Mouse (Mus musculus) embryo, embryonic 9.5 days (tissue): Measurements from ENCODE around the gene Snd1.
"Not testable (repeated sequence)": the region's sequence is repeated elsewhere in the genome, so short reads cannot be mapped to it uniquely, and the experiment has no call there.

ENCODE experiments used
- DNase-seq: peaks from one replicate; pipeline ENCODE4 v3.0.0-alpha.2; 2017; ENCODE audit errors: extremely low spot score

The Snd1 gene

DNA sequence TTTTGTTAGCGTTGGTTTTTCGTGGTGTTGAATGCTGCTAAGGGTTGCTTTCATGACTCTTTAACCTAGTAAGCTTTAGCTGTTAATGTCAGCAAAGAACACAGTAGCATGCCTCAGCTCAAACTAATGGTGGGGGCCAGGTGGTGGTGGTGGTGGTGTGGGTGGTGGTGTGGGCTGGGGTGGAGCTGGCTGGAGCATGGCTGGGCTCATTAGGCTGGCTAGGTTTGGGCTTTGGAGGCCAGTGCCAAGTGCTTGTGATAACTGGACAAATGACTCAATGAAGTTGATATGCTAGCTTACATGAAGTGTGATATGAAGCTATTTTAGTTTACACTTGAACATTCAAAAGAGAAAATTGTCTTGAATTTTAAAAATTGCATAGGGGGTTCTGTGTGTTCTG, 11.1 kb downstream of the Snd1 start:
- DNase-seq, result no peak

DNA sequence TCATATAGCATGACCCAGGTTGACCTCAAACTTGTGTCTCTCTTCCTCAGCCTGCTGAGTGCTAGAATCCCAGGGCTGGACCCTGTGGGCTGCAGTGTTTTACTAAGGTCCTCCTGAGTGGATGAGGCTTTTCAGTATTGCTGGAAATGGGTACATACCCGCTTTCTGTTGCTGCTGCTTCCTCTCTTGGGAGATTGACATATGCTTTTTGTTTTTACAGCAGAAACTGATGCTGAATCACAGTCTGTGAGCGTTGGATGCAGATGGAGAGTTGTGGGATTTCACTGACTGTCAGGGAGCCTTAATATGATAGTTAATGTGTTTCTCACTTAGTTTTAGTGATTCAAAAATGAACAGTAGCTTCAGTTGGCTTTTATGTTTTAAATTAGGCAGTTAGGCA, 11.5 kb downstream of the Snd1 start:
- DNase-seq, result no peak

DNA sequence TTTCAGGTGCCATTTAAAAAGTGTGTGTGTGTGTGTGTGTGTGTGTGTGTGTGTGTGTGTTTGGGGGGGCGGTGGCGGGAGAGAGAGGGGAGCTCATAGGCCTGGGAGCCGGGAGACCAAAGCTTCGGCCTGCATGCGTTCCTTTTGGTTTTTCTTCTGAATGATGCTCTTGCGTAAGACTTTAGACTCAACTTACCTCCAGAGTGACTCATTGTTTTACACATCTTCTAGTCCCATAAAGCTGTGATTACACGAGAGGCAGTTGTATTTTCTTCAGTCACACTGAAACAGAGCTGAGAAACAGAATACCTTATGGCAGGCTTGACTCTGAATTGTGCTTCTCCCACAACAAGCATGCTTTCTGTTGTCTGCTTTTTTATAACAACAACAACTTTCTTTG, 12.0 kb downstream of the Snd1 start:
- DNase-seq, result no peak

DNA sequence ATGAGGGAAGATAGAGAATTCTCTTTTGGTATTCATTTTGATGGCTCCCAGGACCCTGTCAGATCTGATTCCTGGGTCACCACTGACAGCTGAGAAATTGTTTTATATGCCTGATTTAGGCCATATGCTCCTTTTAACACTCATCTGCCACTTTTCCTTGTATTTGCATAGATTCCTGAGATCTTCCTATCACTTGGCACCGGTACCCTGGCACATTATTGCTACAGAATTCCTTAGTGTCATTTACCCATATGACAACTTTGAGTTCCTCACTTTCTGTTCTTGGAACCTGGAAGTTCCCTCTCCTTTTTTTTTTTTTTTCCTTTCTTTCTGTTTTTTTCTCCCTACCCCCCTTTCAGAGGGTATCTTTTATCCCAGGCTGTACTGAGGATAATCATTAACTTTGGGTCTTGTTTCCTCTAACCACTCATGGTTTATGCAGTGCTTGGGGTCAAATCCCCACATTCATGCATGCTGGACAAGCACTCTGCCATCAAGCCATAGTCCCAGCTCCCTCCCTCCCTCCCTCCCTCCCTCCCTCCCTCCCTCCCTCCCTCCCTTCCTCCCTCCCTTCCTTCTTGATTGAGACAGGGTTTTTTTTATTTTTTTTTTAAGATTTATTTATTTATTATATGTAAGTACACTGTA, 13.4 kb downstream of the Snd1 start:
- no peak for DNase-seq

DNA sequence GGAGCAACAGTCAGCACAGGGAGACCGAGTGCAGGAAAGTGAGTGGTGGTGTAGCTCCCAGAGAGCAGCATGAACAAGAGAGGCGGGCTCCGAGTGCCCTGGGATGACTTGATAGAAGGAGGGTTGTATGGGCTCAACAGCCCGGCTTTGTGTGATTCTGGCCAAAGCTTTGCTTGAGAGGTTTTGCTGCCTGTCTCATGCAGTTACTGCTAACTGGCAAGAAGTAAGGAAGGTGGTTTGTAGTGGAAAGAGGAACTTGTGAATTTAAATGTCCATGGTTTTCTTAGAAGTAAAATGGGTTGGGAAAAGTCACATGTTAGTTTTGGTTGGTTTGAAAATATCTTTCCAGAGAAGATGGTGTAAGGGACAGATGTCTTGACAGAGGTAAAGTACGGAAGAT, 15.7 kb downstream of the Snd1 start:
- no peak for DNase-seq

DNA sequence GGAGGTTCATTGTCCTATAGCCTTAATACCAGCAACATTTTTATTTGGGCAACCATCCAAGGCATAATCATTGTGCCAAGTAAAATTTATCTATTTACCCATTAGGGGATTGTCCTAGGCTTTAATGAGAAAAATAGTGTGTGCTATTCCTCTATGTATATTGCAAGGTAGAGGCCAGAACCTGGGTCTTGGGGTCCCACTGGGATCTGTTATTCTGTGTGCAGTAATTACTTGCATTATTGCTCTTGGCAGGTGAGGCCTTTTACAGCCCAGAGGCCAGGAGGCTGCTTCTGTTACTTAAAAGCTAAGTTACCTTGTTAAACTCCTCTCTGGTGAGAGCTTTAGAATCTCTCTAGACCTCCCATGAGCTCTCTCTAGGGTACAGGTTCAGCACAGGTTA, 16.3 kb downstream of the Snd1 start:
- DNase-seq, result no peak

DNA sequence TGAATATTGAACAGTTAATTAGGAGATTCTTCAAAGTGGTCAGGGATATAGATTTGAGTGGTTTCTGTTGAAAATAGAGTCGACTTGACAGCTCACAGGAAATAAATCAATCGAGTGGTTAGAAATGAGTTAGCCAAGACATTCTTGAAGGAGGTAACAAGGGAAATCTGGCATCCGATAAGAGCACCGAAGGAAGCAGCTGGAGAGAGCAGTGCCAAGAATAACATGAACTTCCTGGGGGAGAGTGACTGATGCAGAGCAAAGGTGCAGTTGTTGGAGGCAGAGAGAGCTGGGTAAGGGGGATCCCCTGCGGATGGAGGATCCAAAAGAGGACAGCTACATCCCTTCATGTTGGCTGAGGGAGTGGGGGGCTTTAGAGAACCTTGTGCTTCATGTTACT, 22.9 kb downstream of the Snd1 start:
- DNase-seq, result no peak

DNA sequence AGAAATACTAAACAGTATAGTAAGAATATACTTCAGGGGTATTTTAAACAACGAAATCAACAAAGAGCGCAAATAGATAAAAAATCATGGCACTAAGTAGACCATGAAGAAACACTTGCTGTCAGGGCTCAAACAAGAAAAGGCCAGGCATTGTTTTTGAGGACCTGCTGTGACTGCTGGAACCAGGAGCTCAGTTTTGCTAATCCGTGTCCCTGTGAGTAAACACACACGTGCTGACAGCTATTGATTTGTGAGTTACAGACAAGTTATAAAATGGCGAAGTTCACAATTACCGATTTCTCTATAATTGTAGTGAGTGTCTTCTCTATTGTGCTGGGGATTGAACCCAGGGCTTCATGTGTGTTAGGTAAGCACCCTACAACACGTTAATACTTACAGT, 27.6 kb downstream of the Snd1 start:
- DNase-seq, result no peak

DNA sequence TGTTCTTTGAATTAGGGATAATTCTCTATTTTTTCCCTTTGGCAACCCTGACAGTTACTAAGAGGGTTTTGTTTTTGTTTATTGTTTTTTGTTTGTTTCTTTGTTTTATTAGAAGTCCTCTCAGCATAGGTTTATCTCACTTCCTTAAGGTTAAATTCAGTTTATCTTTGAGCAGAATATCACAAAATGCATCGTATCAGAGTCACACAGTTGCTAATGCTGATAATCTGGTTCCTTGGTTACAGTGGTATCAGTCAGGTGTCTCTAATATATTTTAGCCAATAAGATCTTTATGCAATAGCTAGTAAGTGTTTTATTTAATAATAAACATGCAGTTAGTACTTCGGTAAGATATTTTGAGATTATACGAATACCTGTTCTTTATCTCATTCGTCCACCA, 28.2 kb downstream of the Snd1 start:
- no peak for DNase-seq

DNA sequence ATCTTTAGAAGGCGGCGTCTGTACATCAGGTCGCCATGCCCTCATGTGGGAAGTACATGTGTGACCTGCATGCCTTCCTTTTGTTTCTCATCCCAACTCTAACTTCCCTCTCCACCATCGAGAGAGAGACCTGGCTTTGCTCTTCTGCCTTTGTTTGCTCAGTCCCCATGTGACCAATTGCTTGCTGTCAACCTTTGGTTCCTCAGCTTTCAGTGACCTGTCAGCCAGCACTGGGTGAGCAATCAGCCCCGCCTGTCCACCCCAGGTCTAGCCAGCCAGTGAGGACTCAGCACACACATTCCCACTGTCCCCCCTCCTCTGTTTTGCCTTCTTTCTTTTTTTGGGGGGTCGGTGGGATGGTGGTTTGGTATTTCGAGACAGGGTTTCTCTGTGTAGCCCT, 29.7 kb downstream of the Snd1 start:
- DNase-seq, result no peak

DNA sequence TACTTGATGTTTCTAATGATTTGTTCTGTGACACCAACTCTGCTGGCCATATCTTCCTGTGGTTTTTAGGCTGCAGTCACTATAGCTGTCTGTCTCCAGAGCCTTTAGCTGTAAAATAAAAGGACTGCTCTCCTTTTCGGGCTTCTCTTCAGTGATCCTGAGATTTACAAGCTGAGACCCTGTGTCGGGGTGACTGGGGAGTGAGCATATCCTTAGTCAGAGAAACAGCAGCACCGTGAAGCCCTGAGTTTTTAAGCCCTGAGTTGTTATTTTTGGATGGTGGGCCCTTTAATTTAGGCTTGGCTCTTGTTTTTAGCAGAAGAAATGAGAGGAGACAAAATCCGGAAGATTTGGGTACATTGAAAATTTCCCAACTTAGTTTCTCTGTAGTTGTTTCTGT, 32.8 kb downstream of the Snd1 start:
- DNase-seq, result no peak

DNA sequence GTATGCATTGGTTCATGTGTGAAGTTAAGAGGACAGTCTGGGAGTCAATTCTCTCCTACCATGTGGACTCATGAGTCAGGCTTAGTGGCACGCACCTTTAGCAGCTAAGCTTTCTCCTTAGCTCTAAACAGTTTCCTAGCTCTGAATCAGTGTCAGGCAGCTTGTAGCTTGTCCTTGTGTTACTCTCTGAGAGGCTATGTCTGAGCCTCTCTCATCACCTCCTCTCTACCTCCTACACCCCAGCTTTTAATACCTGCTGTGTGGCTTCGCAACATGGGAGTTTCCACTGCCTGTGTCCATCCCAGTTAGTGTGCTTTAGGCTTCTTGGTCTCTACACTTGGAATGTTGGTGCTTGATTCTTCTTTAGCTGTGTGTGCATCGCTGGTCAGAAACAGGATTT, 39.3 kb downstream of the Snd1 start:
- no peak for DNase-seq

DNA sequence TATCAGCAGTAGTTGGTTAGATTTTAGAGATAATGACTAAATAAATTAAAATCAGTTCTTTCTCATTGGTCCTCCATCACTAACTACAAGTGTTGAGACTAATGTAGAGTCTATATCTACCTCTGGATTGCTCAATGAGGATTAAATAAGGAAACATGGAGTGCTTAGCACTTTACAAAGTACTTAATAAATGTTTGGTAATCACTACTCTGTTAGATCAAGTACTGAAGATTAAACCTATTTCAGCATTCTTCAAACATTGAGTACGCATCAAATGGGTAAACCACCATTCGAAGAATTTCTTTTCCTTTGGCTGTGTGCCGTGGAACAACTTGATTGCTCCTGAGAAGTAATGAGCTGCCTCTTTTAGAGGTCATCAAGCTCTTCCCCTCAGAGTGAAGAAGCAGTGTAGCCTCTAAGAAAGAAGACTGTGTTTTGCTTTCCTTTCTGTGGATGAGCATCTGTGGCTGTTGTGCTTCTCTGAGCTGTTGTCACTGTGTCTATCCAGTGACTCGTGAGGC, 40.0 kb downstream of the Snd1 start:
- DNase-seq, result no peak

DNA sequence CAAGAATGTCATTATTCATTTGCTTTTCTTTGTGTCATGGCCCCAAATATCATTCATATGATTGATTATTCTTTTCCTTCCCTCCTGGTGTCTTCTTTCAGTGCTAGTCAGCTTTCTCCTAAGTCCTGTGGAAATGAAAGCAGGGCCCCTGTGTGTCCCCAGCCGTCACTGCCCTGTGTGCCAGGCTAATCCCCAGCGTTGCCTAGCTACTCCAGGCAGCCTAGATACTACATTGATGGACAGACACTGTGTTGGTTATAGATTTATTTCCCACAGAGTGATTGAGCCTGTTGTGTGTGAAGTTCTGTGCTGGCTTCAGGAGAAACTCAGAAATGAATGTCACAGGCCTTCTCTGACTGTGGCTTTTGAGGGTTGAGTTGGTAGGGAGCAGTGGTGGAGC, 41.7 kb downstream of the Snd1 start:
- no peak for DNase-seq

DNA sequence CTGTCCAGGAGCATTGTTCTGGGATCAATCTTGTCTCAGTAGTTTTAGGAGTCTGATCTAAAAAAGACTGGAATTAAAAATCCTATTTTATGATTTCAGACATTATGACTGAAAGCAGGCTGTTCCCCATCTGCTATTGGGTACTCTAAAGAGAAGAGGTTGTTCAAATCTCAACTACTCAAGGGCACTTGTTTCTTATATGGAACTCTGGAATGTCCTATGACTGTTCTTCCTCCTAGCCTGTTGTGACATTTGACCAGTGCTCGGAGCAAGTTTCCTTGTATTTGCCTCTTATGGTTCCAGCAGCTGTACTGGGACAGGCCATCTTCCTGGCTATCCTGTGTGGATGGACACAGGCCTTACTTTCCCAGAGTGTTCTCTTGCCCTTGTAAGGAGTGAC, 42.1 kb downstream of the Snd1 start:
- no peak for DNase-seq

DNA sequence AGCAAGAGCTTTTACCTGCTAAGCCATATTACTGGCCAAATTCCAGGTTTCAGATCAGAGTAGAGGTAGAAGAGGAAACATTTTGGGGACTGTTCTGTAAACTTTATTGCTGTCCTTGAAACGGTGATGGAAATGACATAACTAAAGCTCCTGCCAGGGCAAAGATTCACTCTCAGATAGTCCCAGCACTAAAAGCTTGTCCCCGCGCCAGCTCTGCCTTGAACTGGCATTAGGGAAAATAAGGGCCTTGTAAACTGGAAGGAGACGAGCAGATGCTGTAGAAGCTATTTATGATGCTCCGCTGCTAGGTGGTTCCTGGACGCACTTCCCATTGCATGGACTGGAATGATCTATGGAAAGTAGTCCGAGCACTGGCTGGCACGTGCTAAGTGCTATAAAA, 44.5 kb downstream of the Snd1 start:
- no peak for DNase-seq

DNA sequence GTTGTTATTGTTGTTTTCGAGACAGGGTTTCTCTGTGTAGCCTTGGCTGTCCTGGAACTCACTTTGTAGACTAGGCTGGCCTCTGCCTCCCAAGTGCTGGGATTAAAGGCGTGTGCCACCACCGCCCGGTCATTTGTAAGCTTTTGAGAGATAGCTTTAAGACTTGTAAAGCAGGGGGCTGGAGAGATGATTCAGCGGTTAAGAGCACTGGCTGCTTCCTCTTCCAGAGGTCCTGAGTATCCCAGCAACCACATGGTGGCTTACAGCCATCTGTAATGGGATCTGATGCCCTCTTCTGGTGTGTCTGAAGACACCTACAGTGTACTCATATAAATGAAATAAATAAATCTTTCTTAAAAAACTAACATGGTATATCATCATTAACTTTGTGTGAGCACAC, 45.8 kb downstream of the Snd1 start:
- DNase-seq, result not testable (repeated sequence)

DNA sequence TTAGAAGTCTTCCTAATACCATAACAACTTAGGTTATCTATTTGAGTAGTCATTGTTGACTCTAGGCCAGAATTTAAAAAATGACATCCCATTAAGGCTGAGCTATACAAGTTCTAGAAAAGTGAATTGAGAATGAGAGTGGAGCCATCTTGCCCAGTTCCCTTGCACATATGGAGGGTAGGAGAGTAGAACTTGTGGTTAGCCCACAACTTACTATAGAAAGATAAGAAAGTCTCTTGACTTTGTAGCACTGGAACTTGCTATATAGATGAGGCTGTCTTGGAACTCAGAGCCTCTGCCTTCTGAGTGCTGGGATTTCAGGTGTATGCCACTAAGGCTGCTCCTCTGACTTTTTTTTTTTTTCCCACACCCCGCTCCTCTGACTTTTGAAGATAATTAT, 46.5 kb downstream of the Snd1 start:
- DNase-seq, result no peak

DNA sequence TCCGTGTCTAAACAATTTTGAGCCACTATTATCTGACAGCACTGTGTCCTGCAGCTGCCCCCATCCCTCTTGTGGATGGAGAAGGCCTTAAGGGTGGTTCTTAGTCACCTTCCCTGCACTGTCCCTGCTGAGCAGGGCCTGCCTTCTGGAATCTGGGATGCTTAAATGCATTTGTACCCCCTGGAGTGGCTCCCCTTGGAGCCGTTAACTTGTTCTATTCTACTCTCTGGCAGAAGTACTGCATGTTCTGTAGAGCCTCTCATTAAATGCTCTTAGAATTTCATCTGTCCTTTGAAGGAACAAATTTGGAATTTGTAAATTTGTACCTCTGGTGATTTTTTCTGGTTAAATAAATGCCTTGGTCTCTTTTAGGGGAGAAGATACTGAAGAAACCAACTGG, 50.6 kb downstream of the Snd1 start:
- DNase-seq, result no peak

DNA sequence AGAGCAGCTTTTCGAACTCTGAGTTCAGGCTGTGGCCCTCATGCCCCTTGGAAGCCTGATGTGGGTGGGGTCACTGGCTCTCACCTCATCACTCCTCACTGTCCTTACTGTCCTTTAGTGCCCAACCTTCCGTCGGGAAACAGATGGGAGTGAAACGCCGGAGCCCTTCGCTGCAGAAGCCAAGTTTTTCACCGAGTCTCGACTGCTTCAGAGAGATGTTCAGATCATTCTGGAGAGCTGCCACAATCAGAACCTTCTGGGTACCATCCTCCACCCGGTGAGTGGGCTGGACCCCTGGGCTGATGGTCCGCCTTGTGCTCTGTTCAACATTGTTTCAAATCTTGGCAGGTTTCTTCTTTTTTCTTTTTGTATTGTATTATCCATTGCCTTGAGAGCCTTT, 52.5 kb downstream of the Snd1 start:
- no peak for DNase-seq

DNA sequence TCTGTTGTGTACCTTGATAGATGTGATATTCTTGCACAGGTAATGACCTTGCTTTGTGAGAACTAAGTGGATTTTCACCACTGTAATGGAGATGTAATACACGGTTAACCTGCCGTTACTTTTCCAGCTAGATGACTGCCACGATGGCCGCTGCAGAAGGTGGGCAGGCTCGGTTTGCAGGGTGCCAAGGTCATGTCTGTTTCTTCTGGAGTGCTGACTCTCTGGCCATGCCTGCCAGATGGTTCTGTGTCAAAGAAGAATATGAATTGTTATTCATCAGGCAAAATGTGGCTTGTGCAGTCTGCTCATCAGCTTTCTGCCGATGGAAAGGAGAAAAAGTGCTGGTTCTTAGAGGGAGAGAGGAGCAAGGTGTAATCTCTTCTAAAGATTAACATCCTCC, 53.3 kb downstream of the Snd1 start:
- no peak for DNase-seq

DNA sequence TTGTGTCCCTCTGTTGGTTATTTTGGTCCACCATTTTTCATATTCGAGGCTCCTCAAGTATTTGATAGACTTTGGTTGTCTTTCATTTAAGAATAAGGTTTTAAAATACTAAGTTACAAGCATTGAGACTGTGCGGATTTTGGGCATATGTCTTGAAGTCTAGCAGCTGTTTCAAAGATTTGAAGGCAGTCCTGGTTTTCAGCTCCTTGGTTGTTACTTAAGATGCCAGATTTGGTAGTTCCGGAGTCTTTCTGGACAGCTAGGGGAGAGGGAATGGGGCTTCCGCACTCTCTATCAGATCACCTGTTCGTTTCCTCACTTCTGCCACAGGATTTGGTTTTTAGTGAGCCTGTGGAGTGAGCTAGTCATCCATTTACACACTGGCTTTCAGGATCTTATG, 61.5 kb downstream of the Snd1 start:
- DNase-seq, result no peak

DNA sequence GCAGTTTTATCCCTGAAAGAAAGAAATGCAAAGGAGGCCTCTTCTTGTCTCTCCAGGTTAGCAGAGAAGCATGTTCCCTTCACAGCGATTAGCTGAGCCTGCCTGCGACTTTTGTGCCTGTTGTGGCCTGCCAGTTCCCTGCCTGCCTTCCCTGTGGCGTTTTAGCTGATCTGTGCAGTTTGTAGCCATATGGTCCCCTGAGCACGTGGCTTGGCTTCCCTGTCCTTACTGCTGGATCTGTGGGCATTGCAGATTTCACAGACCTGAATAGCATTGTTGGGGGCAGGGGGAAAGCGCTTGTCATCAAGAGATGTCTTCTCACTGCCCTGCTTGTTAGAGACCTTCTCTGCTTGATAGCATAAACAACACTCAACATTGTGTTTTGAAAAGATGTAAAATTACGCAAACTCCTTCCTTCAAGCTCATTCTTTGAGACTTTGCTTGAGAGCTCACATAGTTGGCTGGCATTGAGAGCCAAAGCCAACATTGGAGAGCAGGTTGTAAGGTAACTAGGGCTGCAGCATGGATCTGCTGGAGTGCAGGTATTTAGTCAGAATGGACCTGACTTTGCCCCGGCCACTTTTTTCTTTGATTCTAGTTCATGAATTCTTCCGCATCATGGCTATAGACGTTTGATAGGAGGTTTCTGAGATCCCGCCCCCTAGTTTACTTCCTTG, 63.0 kb downstream of the Snd1 start:
- DNase-seq, result no peak

DNA sequence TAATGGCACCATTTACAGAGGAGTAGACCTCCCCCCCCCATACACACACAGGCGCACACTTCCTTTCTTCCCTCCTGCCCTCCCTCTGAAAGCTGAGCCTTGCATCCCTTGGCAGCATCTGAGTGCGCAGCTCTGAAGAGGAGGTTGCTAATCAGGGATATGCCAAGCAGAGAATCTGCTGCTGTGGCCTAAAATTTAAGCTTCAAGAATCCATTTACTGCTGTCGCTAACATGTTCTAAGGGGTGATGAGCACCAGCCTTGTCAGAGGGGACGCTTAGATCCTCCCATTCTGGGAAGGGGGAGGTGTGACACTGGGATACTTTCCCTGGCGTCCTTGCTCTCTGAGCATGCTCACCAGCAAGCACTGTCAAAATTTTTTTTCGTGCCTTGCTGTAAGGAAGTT, 67.4 kb downstream of the Snd1 start:
- no peak for DNase-seq
